Mouse (Mus musculus) lung, embryonic 14.5 days (tissue): ENCODE measurements at regions not wholly inside any gene's neighbourhood (a gene's known extent, or its start where the extent isn't known, plus 50 kb on each side); places are given as distances from the start of the nearest gene placed in this dataset.

Source experiments
- ATAC-seq: fragments of 200-750 bp; cut with Nextera tagmentation; 2 replicates; pipeline ENCODE4 v1.8.0; 2017; ENCODE audit warnings: mild to moderate bottlenecking, moderate TSS enrichment, moderate library complexity; ENCODE audit not compliant: insufficient read depth
- DNase-seq: peaks from one replicate; pipeline ENCODE4 v3.0.0-alpha.2; 2015
- H3K27ac ChIP-seq: fragments of 300-500 bp; sonication (generic); 2 replicates; pipeline ENCODE4 v1.5.1; 2014; ENCODE audit warnings: low read depth, mild to moderate bottlenecking, moderate library complexity
- H3K27me3 ChIP-seq: fragments of 300-500 bp; sonication (generic); 2 replicates; pipeline ENCODE4 v1.6.1; 2014; ENCODE audit warnings: low read length, control low read depth; ENCODE audit not compliant: insufficient read depth
- H3K36me3 ChIP-seq: fragments of 300-500 bp; sonication (generic); 2 replicates; pipeline ENCODE4 v1.6.1; 2014; ENCODE audit warnings: control low read depth; ENCODE audit not compliant: insufficient read depth
- H3K4me1 ChIP-seq: fragments of 300-500 bp; sonication (generic); 2 replicates; pipeline ENCODE4 v1.6.1; 2014; ENCODE audit warnings: antibody characterized with exemption, control low read depth; ENCODE audit not compliant: insufficient read depth
- H3K4me2 ChIP-seq: fragments of 300-500 bp; sonication (generic); 2 replicates; pipeline ENCODE4 v1.6.1; 2014; ENCODE audit warnings: mild to moderate bottlenecking
- H3K4me3 ChIP-seq: fragments of 300-500 bp; sonication (generic); 2 replicates; pipeline ENCODE4 v1.5.1; 2014; ENCODE audit warnings: low read depth, low read length
- H3K9ac ChIP-seq: fragments of 300-500 bp; sonication (generic); 2 replicates; pipeline ENCODE4 v1.6.1; 2014
- H3K9me3 ChIP-seq: fragments of 300-500 bp; sonication (generic); 2 replicates; pipeline ENCODE4 v1.6.1; 2016; ENCODE audit warnings: low read depth, low read length, control low read depth
- CTCF ChIP-seq: IDR thresholded peaks from 2 replicates; pipeline ENCODE4 v1.5.1; 2016; ENCODE audit warnings: antibody characterized with exemption, low read depth
- WGBS: fragments of 180-500 bp; shearing (Covaris S2); extraction: QIAGEN DNeasy Blood & Tissue Kit; methylation state at CpG from one replicate; pipeline ENCODE4 v1.1.7; 2014; 5-methylcytosine and 5-hydroxymethylcytosine counted together

DNA sequence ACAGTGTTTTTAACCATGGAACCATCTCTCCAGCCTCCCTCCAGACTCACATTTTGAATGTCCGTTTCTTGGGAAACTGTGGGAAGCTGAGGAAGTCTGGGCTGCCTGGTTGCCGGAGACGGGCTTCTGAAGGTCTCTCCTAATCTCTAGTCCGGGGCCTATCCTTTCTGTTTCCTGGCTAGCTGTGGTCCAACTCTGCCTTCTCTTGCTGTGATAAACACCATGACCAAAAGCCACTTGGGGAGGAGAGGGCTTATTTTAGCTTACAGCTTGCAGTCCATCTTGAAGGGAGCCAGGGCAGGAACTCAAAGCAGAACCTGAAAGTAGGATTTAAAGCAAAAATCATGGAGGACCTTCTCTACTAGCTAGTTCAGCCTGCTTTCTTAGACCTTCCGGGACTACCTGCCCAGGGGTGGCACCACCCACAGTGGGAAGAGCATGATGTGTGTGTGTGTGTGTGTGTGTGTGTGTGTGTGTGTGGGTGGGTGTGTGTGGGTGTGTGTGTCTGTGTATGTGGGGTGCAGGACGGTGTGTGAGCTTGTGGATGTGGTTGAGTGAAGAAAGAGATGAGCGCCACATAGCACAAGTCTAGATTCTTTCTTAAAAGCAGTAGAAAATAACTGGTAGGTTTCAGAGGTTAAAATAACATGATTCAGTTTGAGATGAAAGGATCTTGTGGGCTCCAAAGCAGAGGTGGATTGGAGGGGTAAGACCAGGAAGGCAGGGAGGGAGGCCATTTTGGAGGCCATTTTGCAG, 73.5 kb upstream of the Rap1b start:
- Histone ChIP-seq H3K4me2 (no peak overlapping the region), H3K9ac (no peak overlapping the region), H3K27me3 (no peaks in the 10 kb centered on the region), H3K4me3 (no peak overlapping the region), H3K36me3 (no peaks in the 10 kb centered on the region), H3K27ac (no peak overlapping the region), H3K4me1 (no peaks in the 10 kb centered on the region), H3K9me3 (no peaks in the 10 kb centered on the region)
- DNase-seq (no peak), ATAC-seq (no peak)
- 81% methylated on average over 7 of the region's 7 CpGs for WGBS
- TF ChIP-seq CTCF = no peak

DNA sequence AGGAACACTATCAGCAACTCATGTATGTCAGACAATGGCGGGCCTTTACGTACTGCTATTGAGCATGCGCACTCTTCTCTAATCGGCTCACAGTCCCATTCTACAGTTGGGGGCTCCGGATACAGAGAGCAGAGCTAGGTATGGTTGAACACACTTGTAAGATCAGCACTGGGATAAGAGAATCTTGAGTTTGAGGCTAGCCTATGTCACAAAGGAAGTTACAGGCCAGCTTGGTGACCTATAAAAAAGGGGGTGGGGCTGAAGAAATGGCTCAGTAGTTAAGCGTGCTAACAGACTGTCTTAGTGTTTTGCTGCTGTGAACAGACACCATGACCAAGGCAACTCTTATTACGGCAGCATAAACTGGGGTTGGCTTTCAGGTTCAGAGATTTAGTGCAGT, 79.4 kb upstream of the Rap1b start:
- 95% methylated on average over 7 of the region's 7 CpGs for WGBS
- H3K27me3 ChIP-seq = no peaks in the 10 kb centered on the region

DNA sequence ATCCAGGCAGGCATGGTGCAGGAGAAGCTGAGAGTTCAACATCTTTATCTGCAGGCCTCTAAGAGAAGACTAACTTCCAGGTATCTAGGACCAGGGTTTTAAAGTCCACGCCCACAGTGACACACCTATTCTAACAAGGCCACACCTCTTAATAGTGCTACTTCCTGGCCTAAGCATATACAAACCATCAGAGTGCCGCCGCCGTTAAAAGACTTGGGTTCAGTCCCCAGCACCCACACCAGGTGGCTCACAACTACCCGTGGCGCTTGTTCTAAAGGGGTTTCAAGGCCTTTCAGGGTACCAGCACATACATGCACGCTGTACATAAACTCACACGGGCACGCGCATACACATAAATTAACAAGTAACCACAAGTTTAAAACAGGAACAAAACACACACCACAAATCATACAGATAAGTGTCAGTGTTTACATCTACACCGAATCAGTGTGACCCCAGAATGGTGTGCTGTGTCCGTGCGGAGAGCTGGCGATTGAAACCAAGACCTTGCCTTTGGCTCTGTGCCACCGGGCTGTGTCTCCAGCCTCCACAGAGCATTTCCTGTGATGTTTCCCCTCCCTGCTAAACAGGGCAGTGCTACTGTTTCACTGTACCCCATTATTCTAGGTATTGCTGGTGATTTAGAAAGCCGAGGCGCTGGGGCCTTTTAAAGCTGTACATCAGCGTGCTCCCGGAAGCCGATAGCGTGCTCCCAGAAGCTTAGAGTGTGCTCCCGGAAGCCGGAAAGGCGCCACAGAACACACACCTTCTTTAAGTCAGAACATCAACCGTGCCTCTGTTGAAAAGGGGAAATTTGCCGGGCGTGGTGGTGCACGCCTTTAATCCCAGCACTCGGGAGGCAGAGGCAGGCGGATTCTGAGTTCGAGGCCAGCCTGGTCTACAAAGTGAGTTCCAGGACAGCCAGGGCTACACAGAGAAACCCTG, 80.0 kb upstream of the Rap1b start:
- TF ChIP-seq CTCF = no peak
- no peak overlapping the region for H3K4me3 ChIP-seq
- H3K4me1 ChIP-seq = no peaks in the 10 kb centered on the region
- ATAC-seq = peak; percentile 52; the same call in 1 of the 2 replicates
- DNase-seq = peak; percentile 66
- no peak overlapping the region for H3K27ac ChIP-seq
- H3K9ac ChIP-seq = no peak overlapping the region
- H3K27me3 ChIP-seq = no peaks in the 10 kb centered on the region
- H3K4me2 ChIP-seq = no peak overlapping the region
- WGBS = 76% methylated on average over 31 of the region's 31 CpGs
- H3K9me3 ChIP-seq = no peaks in the 10 kb centered on the region
- H3K36me3 ChIP-seq = no peaks in the 10 kb centered on the region

More for the DNA sequence above, 79.4 kb upstream of the Rap1b start:
- Histone ChIP-seq H3K36me3 (no peaks in the 10 kb centered on the region), H3K9me3 (no peaks in the 10 kb centered on the region), H3K27ac (no peak overlapping the region), H3K4me1 (no peaks in the 10 kb centered on the region), H3K9ac (no peak overlapping the region), H3K4me2 (no peak overlapping the region), H3K4me3 (no peak overlapping the region)
- ATAC-seq (no peak), DNase-seq (no peak)
- no peak for TF ChIP-seq CTCF

DNA sequence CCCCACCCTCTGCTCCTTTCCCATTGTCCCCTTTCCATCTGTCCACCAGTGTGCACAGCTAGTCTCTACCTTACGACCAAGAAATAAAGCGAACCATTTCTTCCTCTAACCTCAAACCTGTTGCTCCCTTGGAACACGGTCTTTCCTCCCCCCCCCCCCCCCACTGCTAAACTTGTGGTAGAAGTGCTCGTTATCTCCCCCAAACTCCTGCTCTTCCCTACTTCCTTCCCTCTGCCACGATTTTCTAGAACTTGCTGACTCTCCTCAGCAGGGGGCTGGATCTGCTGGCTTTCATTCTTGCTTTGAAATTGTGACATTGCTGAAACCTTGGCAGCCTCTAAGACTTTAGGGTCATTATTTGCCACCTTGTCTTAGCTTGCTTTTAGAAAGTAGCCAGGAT, 83.2 kb upstream of the Rap1b start:
- no peak for TF ChIP-seq CTCF

DNA sequence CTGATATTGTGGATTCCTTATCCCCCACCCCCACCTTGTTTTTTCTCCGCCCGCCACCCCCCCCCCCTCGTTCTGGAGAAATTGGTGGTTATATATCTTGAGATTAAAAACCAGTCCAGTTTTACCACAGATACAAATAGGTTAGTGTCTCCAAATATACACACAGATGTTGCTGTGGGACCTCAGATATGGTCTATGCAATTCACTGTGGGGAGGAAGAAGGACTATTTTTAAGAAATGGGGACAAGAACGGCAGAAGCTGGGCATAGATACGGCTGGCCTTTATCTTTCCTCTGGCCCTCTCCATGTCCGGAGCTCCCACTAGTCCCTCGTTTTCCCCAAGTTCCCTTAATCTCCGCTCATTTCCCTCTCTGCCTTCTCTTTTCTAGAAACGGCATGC, 89.0 kb upstream of the Rap1b start:
- no peaks in the 10 kb centered on the region for H3K9me3 ChIP-seq
- H3K27ac ChIP-seq = no peak overlapping the region
- ATAC-seq (no peak), DNase-seq (no peak)
- H3K36me3 ChIP-seq = no peaks in the 10 kb centered on the region
- H3K4me2 ChIP-seq = no peak overlapping the region
- no peak overlapping the region for H3K9ac ChIP-seq
- TF ChIP-seq CTCF = no peak
- 65% methylated on average over 9 of the region's 9 CpGs for WGBS
- no peak overlapping the region for H3K4me3 ChIP-seq
- no peaks in the 10 kb centered on the region for H3K4me1 ChIP-seq
- no peaks in the 10 kb centered on the region for H3K27me3 ChIP-seq

More for the DNA sequence above, 83.2 kb upstream of the Rap1b start:
- H3K4me1 ChIP-seq = no peaks in the 10 kb centered on the region
- H3K9ac ChIP-seq = no peak overlapping the region
- DNase-seq = no peak
- H3K27ac ChIP-seq = no peak overlapping the region
- ATAC-seq = no peak
- WGBS = 54% methylated on average over 5 of the region's 5 CpGs
- no peaks in the 10 kb centered on the region for H3K9me3 ChIP-seq
- no peaks in the 10 kb centered on the region for H3K36me3 ChIP-seq
- H3K4me3 ChIP-seq = no peak overlapping the region
- H3K27me3 ChIP-seq = no peaks in the 10 kb centered on the region
- H3K4me2 ChIP-seq = no peak overlapping the region

DNA sequence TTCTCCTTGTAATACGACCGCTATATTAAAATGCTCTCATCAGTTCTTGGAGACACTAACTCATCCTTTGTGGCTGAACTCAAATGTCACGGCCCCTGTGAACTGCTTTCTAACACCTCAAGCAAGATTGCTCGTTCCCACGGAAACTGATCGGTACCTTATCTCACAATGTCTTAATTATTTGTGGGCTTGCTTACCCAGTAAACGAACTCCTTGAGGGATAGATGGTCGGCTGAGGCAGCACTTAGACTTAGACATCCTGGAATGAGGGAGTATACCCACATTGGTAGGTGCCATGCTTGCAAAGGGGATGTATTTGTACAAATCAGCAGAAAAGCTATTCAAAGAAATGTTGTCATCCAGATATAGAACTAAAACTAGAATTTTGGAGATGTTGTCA, 92.9 kb upstream of the Rap1b start:
- no peak for TF ChIP-seq CTCF
- no peaks in the 10 kb centered on the region for H3K36me3 ChIP-seq
- WGBS = 42% methylated on average over 8 of the region's 8 CpGs
- no peaks in the 10 kb centered on the region for H3K27me3 ChIP-seq
- no peak overlapping the region for H3K4me3 ChIP-seq
- H3K4me1 ChIP-seq = peaks cover 7% of the 10 kb centered on the region; the same call in 1 of the 2 replicates
- H3K9me3 ChIP-seq = no peaks in the 10 kb centered on the region
- H3K4me2 ChIP-seq = no peak overlapping the region
- ATAC-seq = no peak
- H3K27ac ChIP-seq = no peak overlapping the region
- DNase-seq = no peak
- no peak overlapping the region for H3K9ac ChIP-seq
